Mouse (Mus musculus): ENCODE results near the gene Syn3. TPM values are rescaled to one million over a fixed set of nuclear protein-coding genes. Genes with fewer than 3 reads are reported as not detected.

The Syn3 gene
- polyA plus RNA-seq, 2 experiments, result 1.9 to 2.0 TPM

DNA sequence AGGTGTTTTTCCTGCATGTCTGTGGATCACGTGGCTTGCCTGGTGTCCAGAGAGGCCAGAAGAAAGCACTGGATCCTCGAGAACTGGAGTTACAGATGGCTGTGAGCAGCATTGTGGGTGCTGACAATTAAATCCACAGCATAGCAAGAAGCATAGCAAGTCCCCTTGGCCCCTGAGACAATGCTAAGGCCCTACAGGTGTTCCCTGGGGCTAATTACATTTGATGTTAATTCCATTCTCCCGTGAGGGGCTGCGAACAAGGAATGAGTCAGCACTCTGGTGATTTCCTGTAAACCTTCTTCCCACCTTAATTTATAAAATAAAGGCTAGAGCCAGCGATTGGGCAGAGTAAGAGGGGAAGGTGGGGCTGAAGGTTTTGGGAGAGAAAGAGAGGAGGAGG lies 479.9 kb downstream of the Syn3 start:
- H3K4me2 ChIP-seq (replicated peaks; ENCODE audit: low read depth, low read length, severe bottlenecking), result no peak overlapping the region
- no peak overlapping the region for H3K27ac ChIP-seq (replicated peaks; ENCODE audit: low read depth, low read length)
- no peaks in the 10 kb centered on the region for H3K9me3 ChIP-seq (ENCODE audit: control insufficient read depth, low read length)
- no peaks in the 10 kb centered on the region for H3K27me3 ChIP-seq (ENCODE audit: control insufficient read depth, insufficient read depth, low read length)
- TF ChIP-seq POLR2A (IDR thresholded peaks at IDR 0.05; ENCODE audit: borderline replicate concordance, extremely low read depth, insufficient read depth, insufficient read length), result no peak
- H3K4me3 ChIP-seq (replicated peaks; ENCODE audit: low read length), result no peak overlapping the region
- DNase-seq (ENCODE audit: low spot score) (no peak), ATAC-seq (ENCODE audit: low FRiP score, low read depth) (no peak)
- 36% methylated on average over 5 of the region's 5 CpGs for WGBS
- H3K4me1 ChIP-seq (ENCODE audit: control insufficient read depth, insufficient read depth, low read length), result no peaks in the 10 kb centered on the region
- H3K9ac ChIP-seq (ENCODE audit: low read depth, low read length, severe bottlenecking), result no peak overlapping the region
- H3K36me3 ChIP-seq (ENCODE audit: control insufficient read depth, insufficient read depth, low read length), result no peaks in the 10 kb centered on the region

GRCm38 (mm10) chr10:86017781-86018180 lies 480.9 kb downstream of the Syn3 start:
- Histone ChIP-seq H3K4me1 (ENCODE audit: control insufficient read depth, insufficient read depth, low read length) (no peaks in the 10 kb centered on the region), H3K4me2 (replicated peaks; ENCODE audit: low read depth, low read length, severe bottlenecking) (no peak overlapping the region), H3K36me3 (ENCODE audit: control insufficient read depth, insufficient read depth, low read length) (no peaks in the 10 kb centered on the region), H3K27me3 (ENCODE audit: control insufficient read depth, insufficient read depth, low read length) (no peaks in the 10 kb centered on the region), H3K9me3 (ENCODE audit: control insufficient read depth, low read length) (no peaks in the 10 kb centered on the region), H3K4me3 (replicated peaks; ENCODE audit: low read length) (no peak overlapping the region), H3K27ac (replicated peaks; ENCODE audit: low read depth, low read length) (no peak overlapping the region), H3K9ac (ENCODE audit: low read depth, low read length, severe bottlenecking) (no peak overlapping the region)
- no peak for ATAC-seq (ENCODE audit: low FRiP score, low read depth)
- TF ChIP-seq POLR2A (IDR thresholded peaks at IDR 0.05; ENCODE audit: borderline replicate concordance, extremely low read depth, insufficient read depth, insufficient read length), result no peak
- no peak for DNase-seq (ENCODE audit: low spot score)
- 86% methylated on average over 7 of the region's 7 CpGs for WGBS

GRCm38 (mm10) chr10:86011781-86012180 lies 486.9 kb downstream of the Syn3 start, which contains the start of gene Bpifc:
TSS of gene Bpifc (minus strand) at chr10:86011895.
- Histone ChIP-seq H3K4me2 (replicated peaks; ENCODE audit: low read depth, low read length, severe bottlenecking) (no peak within 1 kb of the TSS), H3K27ac (replicated peaks; ENCODE audit: low read depth, low read length) (no peak within 1 kb of the TSS), H3K36me3 (ENCODE audit: control insufficient read depth, insufficient read depth, low read length) (no peaks in the 10 kb centered on the region), H3K27me3 (ENCODE audit: control insufficient read depth, insufficient read depth, low read length) (no peaks in the 10 kb centered on the region), H3K9ac (ENCODE audit: low read depth, low read length, severe bottlenecking) (no peak within 1 kb of the TSS), H3K4me3 (replicated peaks; ENCODE audit: low read length) (no peak within 1 kb of the TSS), H3K9me3 (ENCODE audit: control insufficient read depth, low read length) (no peaks in the 10 kb centered on the region), H3K4me1 (ENCODE audit: control insufficient read depth, insufficient read depth, low read length) (no peaks in the 10 kb centered on the region)
- TF ChIP-seq POLR2A (IDR thresholded peaks at IDR 0.05; ENCODE audit: borderline replicate concordance, extremely low read depth, insufficient read depth, insufficient read length), result no peak
- WGBS, result 98% methylated on average over 2 of the region's 2 CpGs
- DNase-seq (ENCODE audit: low spot score) (no peak), ATAC-seq (ENCODE audit: low FRiP score, low read depth) (no peak)

DNA sequence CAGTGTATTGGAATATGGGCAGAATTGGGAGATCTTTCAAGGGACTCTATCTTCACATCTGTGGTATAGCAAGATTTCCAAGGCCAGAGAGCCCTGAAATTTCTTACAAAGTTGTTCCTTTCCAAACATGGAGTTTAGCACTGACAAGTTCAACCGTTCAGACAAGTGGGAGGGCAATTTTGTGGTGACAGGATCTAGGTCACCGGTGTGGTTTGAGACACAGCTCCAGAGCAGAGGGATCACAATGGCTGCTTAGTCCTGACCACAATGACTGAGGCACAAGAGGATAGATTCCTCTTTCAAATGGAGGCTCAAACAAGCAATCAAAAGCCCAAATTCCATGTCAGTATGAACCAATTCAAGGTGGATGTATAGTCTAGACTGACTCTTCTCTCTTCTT lies 487.5 kb downstream of the Syn3 start:
- no peaks in the 10 kb centered on the region for H3K4me1 ChIP-seq (ENCODE audit: control insufficient read depth, insufficient read depth, low read length)
- ATAC-seq (ENCODE audit: low FRiP score, low read depth) (no peak), DNase-seq (ENCODE audit: low spot score) (no peak)
- H3K4me3 ChIP-seq (replicated peaks; ENCODE audit: low read length), result no peak overlapping the region
- no peaks in the 10 kb centered on the region for H3K9me3 ChIP-seq (ENCODE audit: control insufficient read depth, low read length)
- TF ChIP-seq POLR2A (IDR thresholded peaks at IDR 0.05; ENCODE audit: borderline replicate concordance, extremely low read depth, insufficient read depth, insufficient read length), result no peak
- no peak overlapping the region for H3K27ac ChIP-seq (replicated peaks; ENCODE audit: low read depth, low read length)
- no peaks in the 10 kb centered on the region for H3K36me3 ChIP-seq (ENCODE audit: control insufficient read depth, insufficient read depth, low read length)
- no peaks in the 10 kb centered on the region for H3K27me3 ChIP-seq (ENCODE audit: control insufficient read depth, insufficient read depth, low read length)
- no peak overlapping the region for H3K9ac ChIP-seq (ENCODE audit: low read depth, low read length, severe bottlenecking)
- 78% methylated on average over 2 of the region's 2 CpGs for WGBS
- no peak overlapping the region for H3K4me2 ChIP-seq (replicated peaks; ENCODE audit: low read depth, low read length, severe bottlenecking)

- Histone ChIP-seq H3K9me3 (ENCODE audit: control insufficient read depth, low read length) (no peaks in the 10 kb centered on the region), H3K4me1 (ENCODE audit: control insufficient read depth, insufficient read depth, low read length) (no peaks in the 10 kb centered on the region), H3K9ac (ENCODE audit: low read depth, low read length, severe bottlenecking) (no peak overlapping the region), H3K36me3 (ENCODE audit: control insufficient read depth, insufficient read depth, low read length) (no peaks in the 10 kb centered on the region), H3K4me2 (replicated peaks; ENCODE audit: low read depth, low read length, severe bottlenecking) (no peak overlapping the region), H3K27ac (replicated peaks; ENCODE audit: low read depth, low read length) (no peak overlapping the region), H3K27me3 (ENCODE audit: control insufficient read depth, insufficient read depth, low read length) (no peaks in the 10 kb centered on the region), H3K4me3 (replicated peaks; ENCODE audit: low read length) (no peak overlapping the region)
- WGBS, result 25% methylated on average over 6 of the region's 6 CpGs
- ATAC-seq (ENCODE audit: low FRiP score, low read depth) (no peak), DNase-seq (ENCODE audit: low spot score) (no peak)
- no peak for TF ChIP-seq POLR2A (IDR thresholded peaks at IDR 0.05; ENCODE audit: borderline replicate concordance, extremely low read depth, insufficient read depth, insufficient read length)
Observed at GRCm38 (mm10) chr10:86010636-86011035, 488.1 kb downstream of the Syn3 start.

DNA sequence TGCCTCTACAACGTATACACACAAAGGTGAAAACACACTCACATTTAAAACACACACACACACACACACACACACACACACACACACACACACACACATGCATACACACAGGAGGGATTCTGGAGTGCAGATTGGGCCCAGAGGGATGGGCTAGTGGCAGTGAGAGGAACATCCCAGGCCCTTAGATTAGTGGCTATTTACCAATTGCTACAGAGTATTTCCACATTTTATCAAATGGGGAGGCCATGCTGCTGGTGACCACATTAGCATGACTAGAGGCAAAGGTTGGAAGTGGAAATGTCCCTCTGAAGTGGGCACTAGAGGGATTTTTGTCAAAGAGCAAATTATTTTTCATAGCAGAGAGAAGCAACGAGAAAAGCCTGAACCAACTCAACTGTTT lies 489.0 kb downstream of the Syn3 start:
- H3K27me3 ChIP-seq (ENCODE audit: control insufficient read depth, insufficient read depth, low read length), result no peaks in the 10 kb centered on the region
- no peak overlapping the region for H3K9ac ChIP-seq (ENCODE audit: low read depth, low read length, severe bottlenecking)
- H3K27ac ChIP-seq (replicated peaks; ENCODE audit: low read depth, low read length), result no peak overlapping the region
- H3K4me2 ChIP-seq (replicated peaks; ENCODE audit: low read depth, low read length, severe bottlenecking), result no peak overlapping the region
- ATAC-seq (ENCODE audit: low FRiP score, low read depth), result no peak
- H3K36me3 ChIP-seq (ENCODE audit: control insufficient read depth, insufficient read depth, low read length), result no peaks in the 10 kb centered on the region
- no peak for TF ChIP-seq POLR2A (IDR thresholded peaks at IDR 0.05; ENCODE audit: borderline replicate concordance, extremely low read depth, insufficient read depth, insufficient read length)
- H3K4me1 ChIP-seq (ENCODE audit: control insufficient read depth, insufficient read depth, low read length), result no peaks in the 10 kb centered on the region
- no peak for DNase-seq (ENCODE audit: low spot score)
- no peak overlapping the region for H3K4me3 ChIP-seq (replicated peaks; ENCODE audit: low read length)
- WGBS, result 77% methylated on average over 2 of the region's 2 CpGs
- no peaks in the 10 kb centered on the region for H3K9me3 ChIP-seq (ENCODE audit: control insufficient read depth, low read length)
